Mouse (Mus musculus) hindbrain, embryonic 16.5 days (tissue): ENCODE data around the gene Gpr153. TPM values are rescaled to one million over a fixed set of nuclear protein-coding genes. Genes with fewer than 3 reads are reported as not detected.

Experiments used
- ATAC-seq: fragments of 200-750 bp; cut with Nextera tagmentation; 2 replicates; pipeline ENCODE4 v1.8.0; 2017; ENCODE audit warnings: moderate TSS enrichment, moderate library complexity
- H3K27ac ChIP-seq: fragments of 300-500 bp; sonication (generic); 2 replicates; pipeline ENCODE4 v1.5.1; 2014; ENCODE audit warnings: low read depth, mild to moderate bottlenecking, control low read depth, low read length, moderate library complexity
- H3K27me3 ChIP-seq: fragments of 300-500 bp; sonication (generic); replicated peaks from 2 replicates; pipeline ENCODE4 v1.6.1; 2014; ENCODE audit warnings: low read length; ENCODE audit not compliant: control insufficient read depth, insufficient read depth
- H3K36me3 ChIP-seq: fragments of 300-500 bp; sonication (generic); 2 replicates; pipeline ENCODE4 v1.6.1; 2014; ENCODE audit warnings: mild to moderate bottlenecking, low read length, moderate library complexity, mixed read lengths; ENCODE audit not compliant: control insufficient read depth, insufficient read depth
- H3K4me1 ChIP-seq: fragments of 300-500 bp; sonication (generic); 2 replicates; pipeline ENCODE4 v1.6.1; 2014; ENCODE audit warnings: low read depth, low read length; ENCODE audit not compliant: control insufficient read depth, insufficient read depth
- H3K4me2 ChIP-seq: fragments of 300-500 bp; sonication (generic); 2 replicates; pipeline ENCODE4 v1.6.1; 2014; ENCODE audit warnings: mild to moderate bottlenecking, low read length, control low read depth, moderate library complexity
- H3K4me3 ChIP-seq: fragments of 300-500 bp; sonication (generic); 2 replicates; pipeline ENCODE4 v1.5.1; 2014; ENCODE audit warnings: mild to moderate bottlenecking, low read length, control low read depth, moderate library complexity
- H3K9ac ChIP-seq: fragments of 300-500 bp; sonication (generic); 2 replicates; pipeline ENCODE4 v1.6.1; 2014; ENCODE audit warnings: low read depth, mild to moderate bottlenecking, control low read depth, low read length, moderate library complexity
- H3K9me3 ChIP-seq: fragments of 300-500 bp; sonication (generic); 2 replicates; pipeline ENCODE4 v1.6.1; 2014; ENCODE audit warnings: mild to moderate bottlenecking, low read length, moderate library complexity; ENCODE audit not compliant: control insufficient read depth
- WGBS: fragments of 180-500 bp; shearing (Covaris S2); extraction: QIAGEN DNeasy Blood & Tissue Kit; methylation state at CpG from one replicate; pipeline ENCODE4 v1.1.7; 2014; 5-methylcytosine and 5-hydroxymethylcytosine counted together
- polyA plus RNA-seq: library from polyadenylated mRNA; unstranded; fragments of >200 nt; fragmentation: Nextera tagmentation; extraction: Ambion mirVana; gene quantifications from 2 replicates; pipeline ENCODE4 v1.2.1, GENCODE M21; 2015

Gene Gpr153
- polyA plus RNA-seq, 1 experiment from 2014 or later: 15.5 TPM

GRCm38 (mm10) chr4:152290385-152290784 is 16.4 kb downstream of the Gpr153 start:
- H3K4me3 ChIP-seq: peak overlapping the region; percentile 31
- 1% methylated on average over 22 of the region's 39 CpGs for WGBS
- peak overlapping the region; percentile 61 for H3K4me2 ChIP-seq
- no peaks in the 10 kb centered on the region for H3K9me3 ChIP-seq
- peaks cover 28% of the 10 kb centered on the region for H3K4me1 ChIP-seq
- peak overlapping the region; percentile 59 for H3K9ac ChIP-seq
- H3K27me3 ChIP-seq: peaks cover 55% of the 10 kb centered on the region
- ATAC-seq: no peak
- H3K27ac ChIP-seq: no peak overlapping the region
- H3K36me3 ChIP-seq: no peaks in the 10 kb centered on the region

GRCm38 (mm10) chr4:152290991-152291390 is 17.0 kb downstream of the Gpr153 start:
- no peaks in the 10 kb centered on the region for H3K9me3 ChIP-seq
- ATAC-seq: no peak
- H3K9ac ChIP-seq: peak overlapping the region; percentile 59; the same call in 1 of the 2 replicates
- no peaks in the 10 kb centered on the region for H3K36me3 ChIP-seq
- WGBS: 11% methylated on average over 11 of the region's 11 CpGs
- H3K4me1 ChIP-seq: peaks cover 27% of the 10 kb centered on the region
- no peak overlapping the region for H3K4me3 ChIP-seq
- H3K27ac ChIP-seq: no peak overlapping the region
- H3K27me3 ChIP-seq: peaks cover 60% of the 10 kb centered on the region
- peak overlapping the region; percentile 61 for H3K4me2 ChIP-seq

- Histone ChIP-seq H3K4me3 (peak within 1 kb of the TSS; percentile 31), H3K36me3 (no peaks in the 10 kb centered on the region), H3K9ac (peak within 1 kb of the TSS; percentile 59), H3K27me3 (peaks cover 59% of the 10 kb centered on the region), H3K4me2 (peak within 1 kb of the TSS; percentile 61), H3K4me1 (peaks cover 23% of the 10 kb centered on the region), H3K9me3 (no peaks in the 10 kb centered on the region), H3K27ac (no peak within 1 kb of the TSS)
- ATAC-seq: no peak
- 12% methylated on average over 6 of the region's 6 CpGs for WGBS
Observed at GRCm38 (mm10) chr4:152291562-152291961, 17.5 kb downstream of the Gpr153 start, which contains the start of gene Hes3. Hes3 (minus strand) TSS chr4:152291662.

GRCm38 (mm10) chr4:152292102-152292765 is 18.2 kb downstream of the Gpr153 start:
- Histone ChIP-seq H3K4me3 (no peak overlapping the region), H3K9me3 (no peaks in the 10 kb centered on the region), H3K4me2 (no peak overlapping the region), H3K36me3 (no peaks in the 10 kb centered on the region), H3K27me3 (peaks cover 54% of the 10 kb centered on the region), H3K9ac (no peak overlapping the region), H3K4me1 (peaks cover 18% of the 10 kb centered on the region), H3K27ac (no peak overlapping the region)
- WGBS: 7% methylated on average over 12 of the region's 12 CpGs
- ATAC-seq: peak; percentile 40; the same call in 1 of the 2 replicates

- H3K27ac ChIP-seq: no peak overlapping the region
- no peak overlapping the region for H3K9ac ChIP-seq
- H3K4me2 ChIP-seq: no peak overlapping the region
Observed at GRCm38 (mm10) chr4:152294188-152294929, 20.3 kb downstream of the Gpr153 start.

GRCm38 (mm10) chr4:152295916-152296315 is 21.9 kb downstream of the Gpr153 start:
- Histone ChIP-seq H3K27me3 (peaks cover 35% of the 10 kb centered on the region), H3K36me3 (peaks cover 3% of the 10 kb centered on the region)
- ATAC-seq: no peak

More at GRCm38 (mm10) chr4:152294188-152294929, 20.3 kb downstream of the Gpr153 start:
- H3K4me1 ChIP-seq: peaks cover 29% of the 10 kb centered on the region
- 52% methylated on average over 10 of the region's 10 CpGs for WGBS
- no peaks in the 10 kb centered on the region for H3K9me3 ChIP-seq
- ATAC-seq: no peak
- H3K4me3 ChIP-seq: no peak overlapping the region
- no peaks in the 10 kb centered on the region for H3K36me3 ChIP-seq
- H3K27me3 ChIP-seq: peaks cover 46% of the 10 kb centered on the region

GRCm38 (mm10) chr4:152296371-152296770 is 22.3 kb downstream of the Gpr153 start:
- no peaks in the 10 kb centered on the region for H3K9me3 ChIP-seq

More at GRCm38 (mm10) chr4:152295916-152296315, 21.9 kb downstream of the Gpr153 start:
- WGBS: 61% methylated on average over 4 of the region's 4 CpGs
- no peak overlapping the region for H3K4me2 ChIP-seq
- H3K9ac ChIP-seq: no peak overlapping the region
- H3K27ac ChIP-seq: no peak overlapping the region
- peaks cover 18% of the 10 kb centered on the region for H3K4me1 ChIP-seq
- H3K9me3 ChIP-seq: no peaks in the 10 kb centered on the region
- no peak overlapping the region for H3K4me3 ChIP-seq

GRCm38 (mm10) chr4:152296874-152297861 is 23.1 kb downstream of the Gpr153 start, which contains the start of gene Icmt:
Icmt (plus strand) TSS chr4:152297227.
- H3K27me3 ChIP-seq: peaks cover 23% of the 10 kb centered on the region
- H3K4me3 ChIP-seq: peak within 1 kb of the TSS; percentile 88
- peaks cover 3% of the 10 kb centered on the region for H3K36me3 ChIP-seq
- H3K9me3 ChIP-seq: no peaks in the 10 kb centered on the region
- H3K27ac ChIP-seq: peak within 1 kb of the TSS; percentile 82
- under 1% methylated on average over 114 of the region's 119 CpGs for WGBS
- peak; percentile 95 for ATAC-seq
- peak within 1 kb of the TSS; percentile 97 for H3K4me2 ChIP-seq
- H3K4me1 ChIP-seq: peaks cover 16% of the 10 kb centered on the region
- peak within 1 kb of the TSS; percentile 98 for H3K9ac ChIP-seq

More at GRCm38 (mm10) chr4:152296371-152296770, 22.3 kb downstream of the Gpr153 start:
- ATAC-seq: no peak
- H3K36me3 ChIP-seq: peaks cover 3% of the 10 kb centered on the region
- H3K27ac ChIP-seq: no peak overlapping the region
- H3K9ac ChIP-seq: peak overlapping the region; percentile 55
- peak overlapping the region; percentile 65 for H3K4me2 ChIP-seq
- peaks cover 16% of the 10 kb centered on the region for H3K4me1 ChIP-seq
- H3K4me3 ChIP-seq: peak overlapping the region; percentile 88
- H3K27me3 ChIP-seq: peaks cover 31% of the 10 kb centered on the region
- WGBS: 19% methylated on average over 8 of the region's 8 CpGs
